Mouse (Mus musculus) hindbrain, embryonic 13.5 days (tissue): ENCODE data around the gene Lpgat1. TPM values are rescaled to one million over a fixed set of nuclear protein-coding genes. Genes with fewer than 3 reads are reported as not detected.
A peak's percentile ranks its signal among the peaks of the same experiment; 100 is the strongest.

ENCODE experiments used
- ATAC-seq: fragments of 200-750 bp; cut with Nextera tagmentation; 2 replicates; pipeline ENCODE4 v1.8.0; 2017; ENCODE audit warnings: moderate TSS enrichment; ENCODE audit not compliant: low FRiP score
- H3K27ac ChIP-seq: fragments of 300-500 bp; sonication (generic); 2 replicates; pipeline ENCODE4 v1.5.1; 2015; ENCODE audit warnings: inconsistent platforms, mild to moderate bottlenecking, moderate library complexity
- H3K27me3 ChIP-seq: fragments of 300-500 bp; sonication (generic); 2 replicates; pipeline ENCODE4 v1.6.1; 2015; ENCODE audit warnings: mild to moderate bottlenecking, inconsistent platforms
- H3K36me3 ChIP-seq: fragments of 300-500 bp; sonication (generic); 2 replicates; pipeline ENCODE4 v1.6.1; 2015; ENCODE audit warnings: mild to moderate bottlenecking, inconsistent platforms
- H3K4me1 ChIP-seq: fragments of 300-500 bp; sonication (generic); replicated peaks from 2 replicates; pipeline ENCODE4 v1.6.1; 2015; ENCODE audit warnings: inconsistent platforms
- H3K4me2 ChIP-seq: fragments of 300-500 bp; sonication (generic); 2 replicates; pipeline ENCODE4 v1.6.1; 2015; ENCODE audit warnings: inconsistent platforms, mild to moderate bottlenecking, moderate library complexity
- H3K4me3 ChIP-seq: fragments of 300-500 bp; sonication (generic); 2 replicates; pipeline ENCODE4 v1.5.1; 2015; ENCODE audit warnings: mild to moderate bottlenecking, inconsistent platforms
- H3K9ac ChIP-seq: fragments of 300-500 bp; sonication (generic); 2 replicates; pipeline ENCODE4 v1.6.1; 2015; ENCODE audit warnings: mild to moderate bottlenecking, inconsistent platforms
- H3K9me3 ChIP-seq: fragments of 300-500 bp; sonication (generic); 2 replicates; pipeline ENCODE4 v1.6.1; 2016; ENCODE audit warnings: inconsistent platforms
- WGBS: fragments of 180-500 bp; shearing (Covaris S2); methylation state at CpG from one replicate; pipeline ENCODE4 v1.1.7; 2015; 5-methylcytosine and 5-hydroxymethylcytosine counted together
- polyA plus RNA-seq: library from polyadenylated mRNA; unstranded; fragments of >200 nt; fragmentation: Nextera tagmentation; extraction: Ambion mirVana; gene quantifications from 2 replicates; pipeline ENCODE4 v1.2.1, GENCODE M21; 2015

Gene Lpgat1
- polyA plus RNA-seq, 1 experiment from 2014 or later: 29.7 TPM

DNA sequence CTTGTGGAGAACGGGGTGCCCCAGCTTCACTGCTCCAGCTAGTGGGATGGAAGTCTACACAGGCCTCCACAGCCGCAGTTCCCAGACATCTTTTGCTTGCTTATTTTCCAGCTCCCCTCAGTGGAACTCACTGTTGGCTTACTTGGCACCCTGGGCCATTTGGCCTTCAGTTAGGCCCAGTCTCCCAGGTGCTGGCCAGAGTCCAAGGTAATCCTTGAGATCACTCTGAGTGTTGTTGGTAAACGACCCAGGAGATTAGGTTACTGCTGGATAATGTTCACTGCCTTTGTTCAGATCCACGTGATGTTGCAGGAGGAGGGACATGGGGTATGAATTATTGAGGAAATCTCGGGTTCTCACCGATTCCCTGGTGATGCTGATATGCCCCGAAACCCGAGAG lies 75.4 kb downstream of the Lpgat1 start:
- no peak for ATAC-seq
- Histone ChIP-seq H3K4me3 (no peak overlapping the region), H3K9ac (no peak overlapping the region), H3K9me3 (peaks cover 4% of the 10 kb centered on the region; the same call in 1 of the 2 replicates), H3K27ac (no peak overlapping the region), H3K36me3 (no peaks in the 10 kb centered on the region), H3K27me3 (no peaks in the 10 kb centered on the region), H3K4me2 (no peak overlapping the region), H3K4me1 (no peaks in the 10 kb centered on the region)
- 74% methylated on average over 8 of the region's 8 CpGs for WGBS

DNA sequence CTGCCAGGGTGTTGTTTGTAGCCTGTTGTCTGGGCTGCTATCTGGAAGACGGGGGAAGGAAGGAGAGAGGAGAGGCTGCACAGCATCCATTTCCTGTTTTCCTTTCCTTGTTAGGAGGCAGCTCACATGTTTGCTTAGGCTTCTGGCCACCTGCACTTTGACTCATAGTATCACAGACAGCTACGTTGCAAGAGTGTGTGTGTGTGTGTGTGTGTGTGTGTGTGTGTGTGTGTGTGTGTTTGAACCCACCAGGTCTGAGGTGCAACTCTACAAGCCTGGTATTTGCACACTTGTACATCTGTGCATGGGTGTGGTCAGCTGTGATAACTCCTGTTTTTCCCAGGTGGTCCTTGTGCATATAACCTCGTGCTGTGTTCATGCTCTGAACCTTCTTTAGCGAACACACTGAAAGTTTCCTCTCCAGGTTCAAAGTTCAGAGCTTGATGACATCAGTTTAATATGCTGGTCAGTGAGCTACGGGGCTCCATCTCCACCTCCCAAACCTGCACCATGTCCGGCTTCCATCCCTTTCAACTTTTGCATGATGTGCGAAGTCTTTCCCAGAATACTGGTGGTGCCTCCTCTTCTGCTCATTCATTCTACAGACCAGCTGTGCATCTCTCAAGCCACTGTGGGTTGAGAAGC lies 76.4 kb downstream of the Lpgat1 start:
- ATAC-seq: no peak
- no peaks in the 10 kb centered on the region for H3K4me1 ChIP-seq
- H3K27me3 ChIP-seq: no peaks in the 10 kb centered on the region
- H3K27ac ChIP-seq: no peak overlapping the region
- H3K4me2 ChIP-seq: no peak overlapping the region
- 88% methylated on average over 7 of the region's 7 CpGs for WGBS
- H3K9ac ChIP-seq: no peak overlapping the region
- H3K9me3 ChIP-seq: peaks cover 6% of the 10 kb centered on the region; the same call in 1 of the 2 replicates
- no peak overlapping the region for H3K4me3 ChIP-seq
- no peaks in the 10 kb centered on the region for H3K36me3 ChIP-seq

DNA sequence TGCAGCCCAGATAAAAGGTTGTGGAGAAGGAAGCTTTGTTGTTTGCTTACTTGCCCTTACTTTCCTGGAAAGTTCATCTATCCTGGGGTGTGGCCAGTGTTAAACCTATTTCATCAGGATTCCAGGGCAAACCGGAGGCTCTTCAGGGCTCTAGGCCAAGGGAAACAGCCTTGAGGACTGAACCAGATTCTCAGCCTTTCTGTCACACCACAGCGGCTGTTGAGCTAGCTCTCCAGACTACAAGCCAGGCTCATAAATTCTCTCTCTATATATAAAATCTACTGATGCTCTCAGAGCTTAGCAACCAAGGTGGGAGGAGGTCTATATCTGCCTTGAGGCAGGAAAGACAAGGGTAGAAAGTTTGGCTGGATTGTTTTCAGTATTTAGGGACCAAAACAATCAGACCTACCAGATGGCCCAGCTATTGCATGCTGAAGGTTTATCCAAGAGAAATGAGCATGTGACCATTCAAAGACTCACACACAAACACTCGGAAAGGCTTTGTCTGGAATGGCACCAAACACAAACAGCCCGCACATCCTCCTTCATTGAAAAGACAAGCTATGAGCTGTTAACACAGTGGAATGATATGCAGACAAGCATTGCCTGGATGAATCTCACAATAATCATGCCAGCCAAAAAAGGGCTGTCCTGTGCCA lies 78.7 kb downstream of the Lpgat1 start:
- ATAC-seq: no peak
- no peaks in the 10 kb centered on the region for H3K4me1 ChIP-seq
- no peak overlapping the region for H3K9ac ChIP-seq
- no peaks in the 10 kb centered on the region for H3K36me3 ChIP-seq
- H3K27me3 ChIP-seq: no peaks in the 10 kb centered on the region
- no peak overlapping the region for H3K4me2 ChIP-seq
- no peak overlapping the region for H3K4me3 ChIP-seq
- H3K27ac ChIP-seq: no peak overlapping the region
- 0 out of 2 replicates have a peak, but pooled peaks cover 3% of the 10 kb centered on the region for H3K9me3 ChIP-seq
- WGBS: 86% methylated on average over 4 of the region's 4 CpGs

DNA sequence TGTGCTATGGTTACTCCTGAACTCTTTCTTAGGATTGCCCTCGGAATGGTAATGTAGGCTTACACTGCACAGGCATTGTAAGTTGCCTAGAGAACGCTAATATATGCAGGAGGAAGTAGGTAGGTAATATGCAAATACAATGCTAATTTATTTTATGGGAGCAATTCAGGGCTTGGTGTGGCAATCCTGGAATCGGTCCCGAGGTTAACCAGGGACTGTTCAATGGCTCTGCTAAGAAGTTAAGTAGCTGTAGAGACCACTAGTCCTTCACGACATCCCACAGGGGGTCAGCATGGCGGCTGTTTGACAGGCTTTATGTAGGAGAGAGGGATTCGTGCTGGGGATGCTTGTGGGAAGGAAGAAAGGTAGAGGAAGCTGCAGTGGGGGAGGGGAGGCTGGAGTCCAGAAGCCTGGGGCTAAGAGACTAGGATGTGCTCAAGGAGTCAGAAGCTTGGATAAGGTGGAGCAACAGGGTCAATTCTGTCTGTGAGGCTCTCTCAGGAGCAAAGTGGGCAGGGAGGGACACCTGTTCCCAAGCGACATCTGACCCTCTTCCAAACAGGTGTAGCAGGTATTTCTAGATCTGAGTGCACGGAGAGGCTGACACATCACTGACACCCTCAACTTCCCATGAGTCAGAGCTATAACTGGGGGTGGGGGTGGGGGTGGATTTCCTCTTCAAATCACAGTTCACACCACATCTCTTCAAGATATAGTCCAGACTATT lies 84.6 kb downstream of the Lpgat1 start:
- H3K4me2 ChIP-seq: no peak overlapping the region
- H3K27me3 ChIP-seq: no peaks in the 10 kb centered on the region
- H3K36me3 ChIP-seq: no peaks in the 10 kb centered on the region
- H3K4me1 ChIP-seq: no peaks in the 10 kb centered on the region; the same call in 1 of the 2 replicates
- 0 out of 2 replicates have a peak, but pooled peaks cover 3% of the 10 kb centered on the region for H3K9me3 ChIP-seq
- no peak overlapping the region for H3K4me3 ChIP-seq
- H3K27ac ChIP-seq: no peak overlapping the region
- H3K9ac ChIP-seq: no peak overlapping the region
- ATAC-seq: no peak
- 65% methylated on average over 9 of the region's 9 CpGs for WGBS

DNA sequence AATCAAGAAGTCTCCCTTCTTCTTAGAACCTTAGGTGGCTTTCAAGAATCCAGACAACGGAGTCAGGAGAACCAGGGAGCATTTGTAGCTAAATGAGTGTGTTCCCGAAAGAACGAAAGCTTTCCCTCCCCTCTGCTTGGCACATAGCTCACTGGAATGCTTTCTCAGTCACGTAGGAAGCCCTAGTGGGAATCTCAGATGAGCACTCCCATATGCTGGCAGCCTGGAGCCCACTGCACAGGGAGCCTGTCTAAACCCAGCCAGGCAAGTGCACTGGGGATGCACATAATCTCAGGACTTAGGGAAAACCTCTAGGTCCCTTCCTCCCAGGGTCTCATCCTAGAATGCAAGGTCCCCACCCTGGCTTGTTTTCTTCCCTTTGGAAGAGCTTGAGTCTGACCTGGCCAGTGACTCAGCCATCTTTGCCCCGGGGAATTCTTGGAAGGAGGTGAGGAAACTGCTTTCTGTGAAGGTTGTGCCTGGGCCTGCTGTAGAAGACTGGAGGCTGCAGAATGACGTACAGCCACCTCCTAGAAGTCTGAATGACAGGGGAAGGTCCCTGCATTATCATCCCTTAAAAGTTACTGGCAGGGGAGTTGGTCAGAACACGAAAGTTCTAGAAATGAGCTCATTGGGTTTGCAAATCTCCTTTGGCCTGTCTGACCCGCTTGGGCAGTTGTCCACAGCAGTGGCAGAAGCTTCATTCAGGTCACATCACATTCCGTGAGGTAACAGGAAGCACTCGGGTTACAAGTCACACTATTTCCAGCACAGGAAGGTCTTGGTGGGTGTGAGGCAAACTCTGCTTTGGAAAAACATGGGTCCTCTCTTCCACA lies 85.4 kb downstream of the Lpgat1 start:
- Histone ChIP-seq H3K27ac (no peak overlapping the region), H3K4me2 (no peak overlapping the region), H3K4me3 (no peak overlapping the region), H3K4me1 (no peaks in the 10 kb centered on the region; the same call in 1 of the 2 replicates), H3K9me3 (0 out of 2 replicates have a peak, but pooled peaks cover 3% of the 10 kb centered on the region), H3K27me3 (no peaks in the 10 kb centered on the region), H3K36me3 (no peaks in the 10 kb centered on the region), H3K9ac (no peak overlapping the region)
- no peak for ATAC-seq
- 81% methylated on average over 10 of the region's 10 CpGs for WGBS

DNA sequence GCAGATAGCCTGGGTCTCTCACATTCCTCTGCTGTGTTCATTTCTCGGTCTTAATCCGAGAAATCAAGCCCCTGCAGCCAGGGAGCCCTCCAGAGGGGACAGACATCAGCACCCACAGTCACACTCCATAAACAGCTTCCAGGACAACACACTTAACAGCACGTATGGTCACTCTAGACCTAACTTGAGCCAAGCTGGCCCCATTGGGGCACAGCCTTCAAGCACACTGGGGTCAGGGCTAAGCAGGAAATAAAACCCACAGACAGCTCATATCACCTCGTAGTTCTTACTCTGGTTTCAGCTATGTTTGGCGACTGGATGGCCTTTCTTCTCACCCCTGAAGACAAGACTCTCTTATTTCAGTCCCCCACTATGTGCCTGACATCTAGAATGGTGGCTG lies 87.1 kb downstream of the Lpgat1 start:
- no peaks in the 10 kb centered on the region for H3K36me3 ChIP-seq
- ATAC-seq: no peak
- no peak overlapping the region for H3K27ac ChIP-seq
- no peaks in the 10 kb centered on the region for H3K27me3 ChIP-seq
- WGBS: 81% methylated on average over 5 of the region's 5 CpGs
- no peak overlapping the region for H3K4me3 ChIP-seq
- no peak overlapping the region for H3K4me2 ChIP-seq
- H3K4me1 ChIP-seq: peaks cover 4% of the 10 kb centered on the region; the same call in 1 of the 2 replicates
- H3K9me3 ChIP-seq: no peaks in the 10 kb centered on the region
- no peak overlapping the region for H3K9ac ChIP-seq

DNA sequence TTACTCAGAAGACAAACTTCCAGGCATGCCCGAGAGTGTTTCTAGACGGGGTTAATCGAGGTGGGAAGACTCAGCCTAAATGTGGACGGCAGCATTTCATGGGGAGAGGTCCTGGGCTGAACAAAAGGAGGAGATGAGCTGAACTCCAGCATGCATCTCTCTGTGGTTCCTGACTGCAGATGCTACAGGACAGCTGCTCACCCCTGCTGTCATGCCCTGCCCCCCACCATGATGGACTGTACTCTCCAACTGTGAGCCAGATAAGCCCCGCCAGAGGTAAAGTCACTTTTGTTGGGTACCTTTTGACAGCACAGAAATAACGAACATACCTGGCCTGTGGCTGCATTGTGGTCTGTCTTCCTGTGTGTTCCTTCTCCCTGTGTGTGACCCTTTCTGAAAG lies 88.2 kb downstream of the Lpgat1 start:
- Histone ChIP-seq H3K9me3 (no peaks in the 10 kb centered on the region), H3K27me3 (no peaks in the 10 kb centered on the region), H3K9ac (no peak overlapping the region), H3K4me2 (no peak overlapping the region), H3K4me3 (no peak overlapping the region), H3K4me1 (peaks cover 4% of the 10 kb centered on the region; the same call in 1 of the 2 replicates), H3K27ac (no peak overlapping the region), H3K36me3 (no peaks in the 10 kb centered on the region)
- no peak for ATAC-seq
- 74% methylated on average over 6 of the region's 6 CpGs for WGBS

DNA sequence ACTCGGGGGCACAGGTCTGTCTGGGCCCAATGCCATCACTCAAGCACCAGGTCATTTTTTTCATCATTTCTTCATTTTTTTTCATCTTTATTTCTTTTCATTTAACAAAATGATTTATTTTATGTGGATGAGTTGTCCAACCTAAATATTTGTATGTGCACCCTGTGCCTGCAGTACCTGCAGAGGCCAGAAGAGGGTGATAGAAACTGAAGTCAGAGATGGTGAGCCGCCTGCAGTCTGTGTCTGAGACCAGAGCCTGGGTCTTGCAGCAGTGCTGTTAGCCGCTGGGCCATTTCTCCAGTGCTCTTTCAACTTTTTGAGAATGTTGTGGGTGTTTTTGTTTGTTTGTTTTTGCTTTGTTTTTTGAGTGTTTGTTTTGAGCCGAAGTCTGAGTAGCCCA lies 89.1 kb downstream of the Lpgat1 start:
- Histone ChIP-seq H3K9ac (no peak overlapping the region), H3K36me3 (no peaks in the 10 kb centered on the region), H3K27ac (no peak overlapping the region), H3K27me3 (no peaks in the 10 kb centered on the region), H3K9me3 (no peaks in the 10 kb centered on the region), H3K4me3 (no peak overlapping the region), H3K4me1 (peaks cover 4% of the 10 kb centered on the region; the same call in 1 of the 2 replicates), H3K4me2 (no peak overlapping the region)
- no peak for ATAC-seq
- WGBS: 94% methylated on average over 4 of the region's 4 CpGs

DNA sequence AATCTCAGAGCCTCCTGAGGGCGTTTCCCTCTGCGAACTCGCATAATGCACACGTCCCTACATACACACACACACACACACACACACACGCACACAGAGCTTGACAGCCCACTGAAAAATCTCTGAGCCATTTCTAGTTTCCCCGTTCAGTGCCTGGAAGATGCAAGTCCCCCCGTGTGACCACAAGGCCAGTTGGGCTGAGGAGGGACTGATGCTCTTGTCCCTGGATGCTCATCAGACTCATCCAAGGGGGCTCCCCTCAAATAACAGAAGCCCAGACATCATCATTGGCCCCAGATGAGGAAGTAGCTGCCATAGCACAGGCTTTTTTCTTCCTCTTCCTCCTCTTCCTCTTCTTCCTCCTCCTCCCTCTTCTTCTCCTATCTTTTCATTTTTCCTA lies 90.3 kb downstream of the Lpgat1 start:
- H3K9me3 ChIP-seq: no peaks in the 10 kb centered on the region
- no peak for ATAC-seq
- WGBS: 91% methylated on average over 7 of the region's 7 CpGs
- no peak overlapping the region for H3K4me2 ChIP-seq
- H3K4me3 ChIP-seq: no peak overlapping the region
- peaks cover 4% of the 10 kb centered on the region; the same call in 1 of the 2 replicates for H3K4me1 ChIP-seq
- no peaks in the 10 kb centered on the region for H3K27me3 ChIP-seq
- H3K36me3 ChIP-seq: no peaks in the 10 kb centered on the region
- no peak overlapping the region for H3K9ac ChIP-seq
- no peak overlapping the region for H3K27ac ChIP-seq

DNA sequence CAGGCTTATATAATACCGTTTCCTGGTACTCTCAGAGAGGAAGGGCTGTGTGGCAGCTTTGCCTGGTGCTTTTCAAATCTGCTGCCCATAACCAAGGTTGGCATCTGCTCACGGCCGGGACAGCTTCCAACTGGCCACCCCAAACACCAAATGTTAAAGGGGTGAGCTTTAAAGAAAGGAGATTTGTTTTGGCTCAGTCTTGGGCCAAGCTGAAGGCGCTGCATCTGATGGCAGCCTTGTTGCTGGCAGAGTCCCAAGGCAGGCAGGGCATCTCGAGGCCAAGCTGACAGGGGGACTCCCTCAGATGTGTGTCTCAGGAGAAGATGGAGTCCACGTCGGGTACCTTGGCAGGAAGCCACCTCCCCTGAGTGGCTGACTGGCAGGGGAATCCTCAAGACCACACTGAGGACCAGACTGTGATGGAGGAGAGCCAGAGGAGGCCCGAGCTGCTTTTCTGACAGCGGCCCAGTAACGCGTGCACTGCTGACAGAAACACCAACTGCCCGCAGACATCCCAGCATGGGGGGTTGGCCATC lies 91.1 kb downstream of the Lpgat1 start:
- H3K9me3 ChIP-seq: no peaks in the 10 kb centered on the region
- H3K4me1 ChIP-seq: peaks cover 4% of the 10 kb centered on the region; the same call in 1 of the 2 replicates
- no peaks in the 10 kb centered on the region for H3K36me3 ChIP-seq
- H3K4me3 ChIP-seq: no peak overlapping the region
- no peaks in the 10 kb centered on the region for H3K27me3 ChIP-seq
- no peak overlapping the region for H3K27ac ChIP-seq
- no peak overlapping the region for H3K4me2 ChIP-seq
- WGBS: 66% methylated on average over 12 of the region's 12 CpGs
- peak; percentile 95 for ATAC-seq
- no peak overlapping the region for H3K9ac ChIP-seq

DNA sequence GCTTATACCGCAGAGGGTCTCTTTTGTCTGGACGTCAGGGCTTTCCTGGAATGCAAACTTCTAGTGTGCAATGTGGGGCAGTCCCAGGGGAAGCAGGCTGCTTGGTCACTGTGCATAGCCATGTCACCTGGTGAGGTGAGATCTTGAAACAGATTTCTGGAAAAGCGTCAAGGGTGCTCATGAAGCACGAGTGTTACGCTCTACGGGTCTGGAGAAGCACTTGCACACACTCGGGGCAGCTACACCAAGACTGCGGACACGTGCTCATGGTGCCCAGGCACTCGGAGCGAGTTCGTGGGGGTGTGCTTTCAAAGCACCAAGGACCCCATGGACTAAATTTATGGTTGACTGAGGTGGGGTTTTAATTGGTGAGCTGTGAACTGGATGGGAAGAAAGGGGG lies 94.1 kb downstream of the Lpgat1 start:
- H3K9ac ChIP-seq: no peak overlapping the region
- H3K4me3 ChIP-seq: no peak overlapping the region
- H3K27me3 ChIP-seq: no peaks in the 10 kb centered on the region
- 89% methylated on average over 12 of the region's 12 CpGs for WGBS
- no peak overlapping the region for H3K4me2 ChIP-seq
- no peaks in the 10 kb centered on the region for H3K36me3 ChIP-seq
- peaks cover 4% of the 10 kb centered on the region; the same call in 1 of the 2 replicates for H3K4me1 ChIP-seq
- no peak for ATAC-seq
- no peaks in the 10 kb centered on the region for H3K9me3 ChIP-seq
- no peak overlapping the region for H3K27ac ChIP-seq
